Mouse (Mus musculus) kidney, postnatal 14 days (tissue): ENCODE data around the gene Klhl33.
"Not testable (repeated sequence)": the region's sequence is repeated elsewhere in the genome, so short reads cannot be mapped to it uniquely, and the experiment has no call there.

ENCODE experiments used
- DNase-seq: peaks from one replicate; pipeline ENCODE4 v3.0.0; 2022; ENCODE audit warnings: mixed read lengths

The Klhl33 gene

DNA sequence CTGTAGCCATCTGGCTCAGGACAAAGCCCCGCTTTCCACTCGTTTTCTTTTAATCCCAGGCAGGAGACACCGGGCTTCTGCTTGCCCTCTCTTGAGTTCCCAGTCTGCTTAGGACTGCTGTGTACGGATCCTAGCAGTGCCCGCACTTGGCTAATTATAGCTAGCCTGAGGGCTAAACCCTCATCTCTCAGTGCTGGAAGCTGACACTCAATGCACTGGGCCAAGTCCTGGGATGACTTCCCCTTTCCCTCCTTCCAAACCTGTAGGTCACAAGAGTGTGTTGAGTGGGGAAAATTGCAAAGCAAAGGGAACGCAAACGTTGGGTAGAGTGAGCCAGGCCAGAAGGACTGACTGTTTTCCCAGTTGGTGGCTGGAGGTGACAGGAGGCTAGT lies at the start of gene Klhl33:
Gene Klhl33, minus strand, starts transcription at position 134 of the 392 bp plus-strand sequence.
- DNase-seq, result no peak

DNA sequence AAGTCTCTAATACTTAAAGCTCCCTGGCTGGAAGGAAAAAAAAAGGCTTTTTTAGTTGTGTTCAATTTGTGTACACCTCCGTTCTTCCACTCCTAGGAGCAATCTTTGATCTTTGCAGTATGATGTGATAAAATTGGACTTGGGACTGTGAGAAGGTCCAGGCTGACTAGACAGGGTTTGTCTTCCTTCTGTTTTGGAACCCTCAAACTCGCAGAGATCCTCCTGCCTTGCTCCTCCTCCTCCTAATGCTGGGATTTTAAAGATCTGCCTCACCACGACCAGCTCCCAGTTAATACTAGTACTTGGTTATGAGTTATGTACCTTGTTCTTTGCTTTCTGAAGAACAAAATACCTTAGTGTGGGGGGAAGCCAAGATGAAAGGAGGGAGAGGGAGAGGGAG lies 48.2 kb upstream of the Klhl33 start:
- not testable (repeated sequence) for DNase-seq

DNA sequence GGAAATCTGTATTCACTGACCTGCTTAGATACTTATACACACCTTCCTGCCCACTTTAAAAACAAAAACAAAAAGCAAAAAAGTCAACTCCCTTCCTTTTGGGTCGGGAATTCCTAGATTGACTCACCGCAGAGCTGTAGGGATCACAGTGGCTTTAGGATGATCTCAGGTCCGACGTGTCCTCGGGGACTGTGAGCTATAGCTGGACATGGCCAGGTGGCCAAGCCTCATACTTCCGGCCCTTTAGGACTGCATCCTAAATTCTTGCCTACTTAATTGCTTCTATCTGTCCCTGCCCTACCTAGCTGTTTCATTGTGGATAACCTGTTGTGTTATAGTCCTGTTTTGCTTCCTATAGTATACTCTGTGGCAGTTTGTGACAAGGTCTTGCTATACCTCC lies 47.8 kb upstream of the Klhl33 start:
- not testable (repeated sequence) for DNase-seq

DNA sequence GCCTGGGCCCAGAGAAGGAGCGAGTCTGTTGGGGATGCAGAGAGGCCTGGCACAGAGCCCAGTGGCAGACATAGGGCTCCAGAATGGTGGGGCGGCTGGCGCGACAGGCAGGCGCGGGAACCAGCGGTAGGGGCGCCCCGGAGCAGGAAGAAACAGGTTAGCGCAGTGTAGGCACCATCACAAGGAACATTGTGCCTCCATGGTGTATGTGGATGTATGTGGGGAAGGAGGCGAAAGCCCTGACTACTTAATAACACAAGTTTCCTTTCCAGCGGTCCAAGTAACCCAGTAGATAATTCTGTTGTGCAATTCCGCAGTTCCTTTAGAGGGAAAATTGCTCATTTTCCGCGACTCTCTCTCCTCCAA lies 47.3 kb upstream of the Klhl33 start:
- DNase-seq, result not testable (repeated sequence)

DNA sequence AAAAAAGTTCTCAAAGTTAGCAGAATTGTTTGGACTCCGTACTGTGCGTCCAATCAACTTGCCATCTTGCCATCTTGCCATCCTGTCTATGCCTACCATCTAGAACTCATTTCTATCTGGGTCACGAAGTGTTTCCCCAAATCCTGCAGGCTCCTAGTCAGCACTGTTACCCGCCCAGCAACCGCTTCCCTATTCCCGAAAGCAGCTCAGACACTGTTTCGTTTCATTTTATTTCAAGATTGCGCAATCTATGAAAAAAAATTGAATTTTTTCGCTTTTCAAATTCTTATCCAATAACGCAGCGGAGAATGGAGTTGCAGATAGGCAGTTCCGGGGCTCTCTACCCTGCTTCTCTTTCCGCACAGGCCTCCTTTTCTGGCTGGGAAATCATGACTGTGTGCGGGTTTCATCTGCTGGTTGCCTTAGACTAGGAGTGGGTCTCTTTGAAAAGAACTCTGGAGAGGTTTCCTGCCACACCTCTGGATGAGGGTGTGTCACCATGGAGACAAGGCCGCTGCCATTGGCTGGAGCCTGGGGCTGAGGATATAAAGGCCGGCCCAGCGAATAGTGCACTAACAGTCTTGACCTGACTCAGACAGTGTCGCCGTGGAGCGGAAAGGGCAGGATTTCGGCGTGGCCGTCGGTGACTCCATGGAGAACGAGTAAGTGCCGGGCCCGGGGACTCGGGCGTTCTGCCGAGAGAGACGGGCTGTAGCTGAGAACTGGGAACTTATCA lies 46.8 kb upstream of the Klhl33 start, which contains the start of gene Gm49342:
Gene Gm49342, plus strand, starts transcription at position 586 of the 736 bp plus-strand sequence.
- peak; percentile 95 for DNase-seq

DNA sequence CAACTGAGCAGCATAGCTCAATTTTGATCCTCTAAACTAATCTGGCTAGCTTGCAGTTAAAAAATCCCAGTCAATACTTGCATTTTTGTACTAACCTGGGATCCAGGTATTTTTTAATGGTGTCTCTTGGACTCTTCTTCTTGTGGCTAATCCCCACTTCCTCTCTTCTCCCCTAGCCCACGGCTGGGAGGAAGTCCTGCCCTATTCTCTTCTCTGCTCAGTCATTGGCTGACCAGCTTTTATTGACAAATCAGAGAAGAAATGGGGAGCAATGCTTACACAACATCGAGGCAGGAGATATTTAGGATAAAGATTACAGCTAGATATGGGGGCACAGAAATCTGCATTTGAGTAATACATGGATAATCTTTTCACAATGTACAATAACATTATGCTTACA lies 41.6 kb upstream of the Klhl33 start:
- no peak for DNase-seq

DNA sequence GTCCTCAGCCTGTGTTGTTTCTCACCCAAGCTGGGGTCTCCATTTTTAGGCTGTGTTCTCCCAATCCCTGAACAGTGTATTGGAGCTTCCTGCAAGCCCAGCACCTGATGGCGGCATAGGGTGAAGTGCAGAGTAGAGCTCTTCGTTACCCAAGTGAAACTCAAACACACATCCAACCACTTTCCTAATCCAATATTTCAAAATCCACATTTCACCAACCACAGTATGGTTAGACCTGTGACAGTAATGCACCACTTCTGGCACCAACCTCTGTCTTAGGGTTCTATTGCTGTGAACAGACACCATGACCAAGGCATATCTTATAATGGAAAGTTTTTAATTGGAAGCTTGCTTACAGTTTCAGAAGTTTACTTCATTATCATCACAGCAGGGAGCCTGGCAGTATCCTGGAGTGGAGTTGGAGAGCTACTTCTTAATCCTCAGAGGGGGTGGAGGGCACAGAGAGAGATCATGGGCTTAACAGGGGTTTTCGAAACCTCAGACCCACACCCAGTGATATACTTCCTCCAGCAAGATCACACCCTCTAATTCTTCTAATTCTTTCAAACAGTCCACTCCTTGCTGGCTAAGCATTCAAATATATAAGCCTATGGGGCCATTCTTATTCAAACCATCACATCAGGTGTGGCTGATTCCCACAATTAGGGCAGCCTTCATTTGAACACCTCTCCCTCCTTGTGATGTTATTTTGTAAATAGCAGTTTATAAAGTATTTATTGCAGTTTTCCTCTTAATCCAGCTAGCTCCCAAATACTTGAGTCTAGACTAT lies 41.0 kb upstream of the Klhl33 start:
- no peak for DNase-seq

DNA sequence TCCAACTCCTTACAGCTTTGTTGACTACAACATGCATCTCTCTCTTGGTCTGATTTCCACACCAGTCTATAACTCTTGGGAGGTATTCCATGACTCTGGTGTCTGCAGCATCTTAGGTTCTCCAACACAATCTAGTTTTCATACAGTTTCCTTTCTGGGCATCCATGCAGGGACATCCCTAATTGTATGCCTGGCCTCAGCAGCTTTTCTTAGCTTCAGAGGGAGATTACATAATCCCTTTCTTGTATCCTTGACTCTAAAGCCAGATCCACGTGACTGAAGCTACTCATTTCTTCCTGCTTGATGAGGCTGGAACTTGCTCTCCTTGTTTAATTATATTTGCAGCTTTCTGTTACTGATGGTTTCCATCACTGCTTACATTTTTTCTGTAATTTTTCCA lies 39.3 kb upstream of the Klhl33 start:
- no peak for DNase-seq

DNA sequence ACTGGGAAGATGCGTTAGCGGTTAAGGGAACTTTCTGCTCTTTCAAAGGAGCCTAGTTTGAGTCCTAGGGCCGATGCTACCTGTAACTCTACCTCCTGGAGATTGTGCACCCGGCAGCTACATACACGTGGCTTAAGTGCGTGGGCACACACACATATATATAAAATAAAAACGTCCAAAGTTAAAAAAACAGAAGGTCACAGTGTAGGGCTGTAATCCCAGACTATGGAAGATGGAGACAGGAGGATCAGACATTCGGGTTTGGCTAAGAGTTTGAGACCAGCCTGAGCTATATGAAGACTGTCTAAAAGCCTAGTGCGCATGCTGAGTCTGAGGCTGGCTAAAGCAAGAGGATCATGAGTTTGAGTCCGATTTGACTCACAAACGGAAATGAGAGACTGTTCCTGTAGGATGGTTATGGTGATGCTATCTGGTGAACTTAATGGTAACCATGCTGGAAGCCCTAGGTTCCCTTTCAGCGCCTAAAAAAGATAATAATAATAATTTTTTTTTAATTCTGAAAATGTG lies 34.2 kb upstream of the Klhl33 start:
- DNase-seq, result no peak

DNA sequence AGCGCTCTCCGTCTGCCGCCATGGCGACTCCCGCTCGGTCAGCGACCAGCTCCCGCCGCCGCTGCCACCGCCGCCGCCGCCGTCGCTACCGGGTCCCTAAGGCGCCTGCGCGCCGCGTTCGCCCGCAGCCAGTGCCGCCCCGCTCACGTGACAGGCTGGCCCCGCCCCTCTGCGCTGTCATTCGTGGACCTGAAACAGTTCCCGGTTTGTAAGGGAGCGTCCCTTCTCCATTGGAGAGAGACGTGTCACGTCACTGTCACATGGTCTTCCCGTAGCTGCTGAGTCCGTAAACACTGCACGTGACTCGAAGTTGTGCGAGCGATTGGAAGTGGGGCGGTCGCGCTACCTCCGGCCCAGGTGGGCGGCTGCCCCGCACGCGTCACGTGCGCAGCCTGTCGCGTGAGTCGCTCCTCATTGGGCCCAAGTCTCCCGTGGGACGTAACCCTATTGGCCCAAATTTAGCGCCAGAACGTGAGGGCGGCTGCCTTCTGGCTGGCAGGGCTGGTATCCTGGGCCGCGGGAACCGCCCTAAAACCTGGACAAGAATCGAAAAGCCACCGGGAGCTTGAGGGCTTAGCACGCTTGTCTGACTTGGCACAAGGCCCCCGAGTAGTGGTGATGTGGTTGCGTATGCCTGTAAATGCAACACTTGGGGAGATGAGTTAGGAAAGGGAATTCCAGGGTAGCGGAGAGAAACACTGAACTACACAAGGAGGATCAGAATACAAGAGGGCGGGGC lies 33.6 kb upstream of the Klhl33 start, which contains the start of the genes Pip4p1 and Pnp:
Gene Pip4p1, minus strand, starts transcription at position 103 of the 739 bp plus-strand sequence.
Gene Pnp, plus strand, starts transcription at position 329 of the 739 bp plus-strand sequence.
- peak; percentile 99 for DNase-seq

DNA sequence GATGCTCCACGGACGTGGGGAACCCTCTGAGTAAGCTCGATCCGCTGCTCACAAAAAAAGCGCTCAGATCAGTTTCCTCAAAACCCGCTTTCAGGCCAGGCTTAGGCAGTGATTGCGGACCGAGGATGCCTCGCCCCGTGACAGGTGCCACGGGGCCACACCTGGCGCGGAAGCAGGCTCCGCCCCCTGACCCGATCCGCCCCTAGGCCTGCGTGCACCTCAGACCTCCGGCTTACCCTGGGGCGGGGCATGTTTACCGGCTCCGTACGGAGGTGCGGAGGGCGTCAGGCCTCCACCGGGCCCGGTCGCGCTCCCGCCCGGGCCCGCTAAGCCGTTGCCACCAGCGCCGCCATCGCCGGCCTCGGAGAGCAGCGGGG lies 33.1 kb upstream of the Klhl33 start:
- DNase-seq, result no peak

DNA sequence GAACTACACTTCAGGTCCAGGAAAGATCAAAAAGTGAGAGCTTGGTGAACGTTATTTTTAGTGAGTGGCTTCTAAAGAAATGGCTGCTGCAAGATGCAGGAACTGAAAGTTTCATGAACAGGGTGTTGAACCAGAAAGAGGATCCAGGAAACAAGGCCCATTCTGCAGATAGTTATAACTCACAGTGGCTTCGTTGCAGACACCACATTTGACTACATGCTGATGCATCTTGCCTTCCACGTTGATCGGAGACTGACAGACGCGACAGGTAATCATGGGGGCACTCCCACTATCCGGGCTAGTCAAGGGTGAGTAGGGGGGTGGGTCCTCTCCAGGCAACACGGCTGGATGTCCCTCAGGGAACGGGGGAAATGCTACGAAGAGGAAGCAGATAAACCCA lies 32.6 kb upstream of the Klhl33 start:
- peak; percentile 10 for DNase-seq

DNA sequence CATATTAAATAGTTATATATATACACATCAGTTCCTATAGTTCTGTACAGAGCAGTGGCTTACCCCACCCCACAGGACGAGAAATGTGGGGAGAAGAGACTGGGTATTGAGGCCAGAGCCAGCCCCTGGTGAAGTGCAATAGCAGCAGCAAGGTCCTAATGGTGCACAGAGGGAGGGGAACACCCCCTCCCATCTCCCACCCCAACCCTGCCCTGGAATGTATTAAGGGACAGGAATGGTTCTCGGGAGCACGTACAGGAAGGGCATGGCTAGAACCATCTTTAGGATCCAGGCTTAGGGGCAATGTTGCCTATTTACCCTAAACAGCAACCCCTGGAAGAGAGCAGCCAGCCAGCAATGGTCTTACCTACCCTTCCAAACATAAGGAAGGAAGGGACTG lies 30.1 kb upstream of the Klhl33 start:
- DNase-seq, result no peak

DNA sequence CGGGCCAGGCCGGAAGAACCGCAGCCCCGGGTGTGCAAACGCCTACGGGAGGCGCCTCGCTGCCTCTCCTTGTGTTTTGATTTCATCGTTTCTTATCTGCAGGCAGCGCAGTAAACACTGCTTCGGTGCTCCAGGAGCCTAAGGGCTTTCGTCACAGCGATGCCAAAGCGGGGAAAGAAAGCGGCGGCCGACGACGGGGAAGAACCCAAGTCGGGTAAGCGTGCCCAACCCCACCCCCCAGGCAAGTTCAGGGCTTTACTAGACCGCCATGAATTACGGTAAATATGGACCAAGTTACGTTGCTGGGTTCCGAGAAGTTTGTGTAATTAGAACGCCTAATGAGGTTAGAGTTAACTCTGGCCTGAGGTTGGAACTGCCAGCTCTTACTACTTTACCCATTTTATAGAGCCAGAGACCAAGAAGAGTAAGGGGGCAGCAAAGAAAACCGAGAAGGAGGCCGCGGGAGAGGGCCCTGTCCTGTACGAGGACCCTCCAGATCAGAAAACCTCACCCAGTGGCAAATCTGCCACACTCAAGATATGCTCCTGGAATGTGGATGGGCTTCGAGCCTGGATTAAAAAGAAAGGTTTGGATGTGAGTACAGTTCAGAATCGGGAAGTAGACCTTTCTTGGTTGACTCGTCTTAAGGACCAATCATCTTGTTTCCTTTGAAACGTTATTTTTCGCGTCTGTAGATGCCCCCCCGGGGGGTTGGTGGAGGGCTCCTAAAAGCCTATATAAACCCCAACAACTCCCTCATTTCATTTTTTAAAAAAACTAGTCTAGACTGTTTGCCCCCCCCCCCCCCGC lies 28.0 kb upstream of the Klhl33 start:
- DNase-seq, result no peak

DNA sequence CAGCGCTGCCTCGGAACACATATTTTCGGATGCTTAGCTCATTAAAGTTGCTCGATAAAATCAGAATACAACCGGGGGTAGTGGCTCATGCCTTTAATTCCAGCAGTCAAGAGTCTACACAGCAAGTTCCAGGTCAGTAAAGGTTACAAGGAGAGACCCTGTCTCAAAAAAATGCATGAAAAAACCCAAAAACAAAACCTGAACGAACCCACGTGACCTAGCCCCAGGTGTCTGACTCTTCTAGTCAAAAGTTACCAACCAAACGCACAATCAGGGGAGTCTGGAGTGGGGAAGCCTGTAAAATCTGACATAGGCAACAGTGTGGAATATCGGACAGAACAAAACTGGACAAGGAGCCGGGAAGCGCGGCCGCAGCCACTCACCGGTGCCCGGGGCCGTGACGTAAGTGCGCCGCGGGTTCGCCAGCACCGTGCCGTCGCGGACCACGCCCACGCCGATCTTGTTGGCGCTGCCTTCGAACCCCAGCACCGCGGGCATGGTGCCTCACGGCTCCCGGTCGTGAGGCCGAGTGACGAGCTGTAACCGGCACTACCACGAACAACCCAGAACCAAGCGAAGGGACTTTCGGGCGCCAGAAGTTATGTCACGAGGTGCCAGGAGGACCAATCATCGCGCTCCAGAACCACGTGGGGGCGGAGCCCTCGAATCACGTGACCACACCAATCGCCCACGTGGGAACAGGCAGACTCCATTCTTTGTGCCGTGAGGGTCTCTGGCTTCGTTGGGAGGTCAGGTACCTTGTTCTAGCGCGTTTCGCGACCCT lies 27.2 kb upstream of the Klhl33 start, which contains the start of the genes Osgep and Apex1:
Gene Osgep, minus strand, starts transcription at position 613 of the 784 bp plus-strand sequence.
Gene Apex1, plus strand, starts transcription at position 688 of the 784 bp plus-strand sequence.
- peak; percentile 97 for DNase-seq

DNA sequence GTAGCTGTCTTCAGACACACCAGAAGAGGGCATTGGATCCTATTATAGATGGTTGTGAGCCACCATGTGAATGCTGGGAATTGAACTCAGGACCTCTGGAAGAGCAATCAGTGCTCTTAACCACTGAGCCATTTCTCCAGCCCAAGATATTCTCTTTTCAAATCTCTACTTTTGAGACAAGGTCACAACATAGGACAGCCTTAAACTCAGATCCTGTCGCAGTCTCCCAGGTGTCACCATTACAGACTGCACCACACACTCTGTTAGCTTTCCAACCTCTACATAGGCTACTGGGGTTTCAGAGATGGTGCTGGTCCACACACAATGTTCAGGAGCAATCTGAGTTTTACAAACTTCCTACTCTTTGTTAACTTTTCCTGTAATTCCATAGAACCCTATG lies 26.1 kb upstream of the Klhl33 start:
- not testable (repeated sequence) for DNase-seq

DNA sequence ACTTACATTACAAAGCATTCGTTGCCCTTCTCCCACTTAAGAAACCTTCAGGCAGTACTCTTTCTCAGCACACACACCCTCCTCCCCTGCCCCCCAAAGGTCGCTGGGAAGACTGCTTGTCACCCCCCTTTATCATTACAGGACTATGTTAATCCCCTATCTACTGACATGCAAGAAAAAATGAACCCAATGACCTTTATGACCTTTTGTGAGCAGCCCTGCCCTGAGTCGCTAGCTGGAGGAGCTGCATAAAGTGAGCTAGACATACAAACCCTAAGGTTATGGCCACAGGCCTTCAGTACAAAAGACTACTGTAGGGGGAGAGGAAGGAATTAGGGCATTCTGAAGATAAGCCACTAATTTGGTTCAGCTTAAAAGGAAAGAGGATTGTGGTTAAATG lies 14.0 kb upstream of the Klhl33 start:
- no peak for DNase-seq

DNA sequence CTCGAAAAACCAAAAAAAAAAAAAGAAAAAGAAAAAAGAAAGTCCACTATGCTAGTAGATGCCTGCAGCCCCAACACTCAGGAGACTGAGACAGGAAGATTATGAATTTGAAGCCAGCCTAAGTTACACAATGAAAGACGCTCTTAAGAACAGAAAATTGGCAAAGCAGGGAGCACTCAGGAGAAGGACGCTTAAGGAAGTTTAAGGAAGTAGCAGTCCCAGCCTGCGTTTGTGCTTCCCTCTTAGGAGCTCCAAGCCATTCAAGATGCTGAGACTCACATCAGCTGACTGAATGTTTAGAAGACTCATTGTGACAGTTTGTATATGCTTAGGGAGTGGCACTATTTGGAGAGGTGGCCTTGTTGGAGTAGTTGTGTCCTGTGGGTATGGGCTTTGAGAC lies 10.8 kb upstream of the Klhl33 start:
- no peak for DNase-seq

DNA sequence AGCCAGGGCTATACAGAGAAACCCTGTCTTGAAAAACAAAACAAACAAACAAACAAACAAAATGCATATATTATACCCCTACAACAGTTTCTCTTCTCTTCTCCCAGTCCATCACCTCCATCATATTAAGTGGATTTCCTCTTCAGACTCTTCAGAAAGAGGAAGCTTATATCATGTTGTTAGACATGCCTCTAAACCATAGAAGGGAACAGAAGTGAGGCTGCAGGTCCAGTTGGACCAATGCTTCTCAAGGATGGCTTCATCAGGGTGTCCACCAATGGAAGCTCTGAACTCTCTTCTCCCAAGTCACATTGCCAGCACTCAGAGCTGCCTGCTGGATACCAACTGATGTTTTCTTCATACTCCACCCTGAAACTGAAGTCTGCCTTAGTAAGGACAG lies 8.0 kb upstream of the Klhl33 start:
- not testable (repeated sequence) for DNase-seq

DNA sequence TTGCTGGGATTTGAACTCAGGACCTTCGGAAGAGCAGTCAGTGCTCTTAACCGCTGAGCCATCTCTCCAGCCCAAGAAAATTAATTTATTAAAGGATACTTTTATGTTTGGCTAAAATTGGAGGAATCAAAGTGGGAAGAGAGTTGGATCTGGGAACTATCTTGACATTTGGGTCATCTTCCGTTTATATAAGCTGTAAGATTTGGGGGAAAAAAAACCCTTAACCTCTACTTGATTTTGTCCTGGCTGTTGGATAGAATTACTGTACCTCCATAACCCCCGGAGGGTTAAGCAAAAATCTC lies 7.5 kb upstream of the Klhl33 start:
- no peak for DNase-seq
